Mouse (Mus musculus) embryonic facial prominence, embryonic 14.5 days (tissue): ENCODE measurements around the gene Camk2b. TPM values are rescaled to one million over a fixed set of nuclear protein-coding genes. Genes with fewer than 3 reads are reported as not detected.

Source experiments
- ATAC-seq: fragments of 200-750 bp; cut with Nextera tagmentation; 2 replicates; pipeline ENCODE4 v1.8.0; 2017; ENCODE audit warnings: low read depth, moderate number of reproducible peaks, moderate TSS enrichment
- DNase-seq: peaks from one replicate; pipeline ENCODE4 v3.0.0-alpha.2; 2015; ENCODE audit warnings: low spot score
- H3K27ac ChIP-seq: fragments of 300-500 bp; sonication (generic); replicated peaks from 2 replicates; pipeline ENCODE4 v1.5.1; 2014; ENCODE audit warnings: low read depth, mild to moderate bottlenecking, low read length, moderate library complexity
- H3K27me3 ChIP-seq: fragments of 300-500 bp; sonication (generic); replicated peaks from 2 replicates; pipeline ENCODE4 v1.6.1; 2014; ENCODE audit warnings: low read length; ENCODE audit not compliant: control insufficient read depth, insufficient read depth
- H3K36me3 ChIP-seq: fragments of 300-500 bp; sonication (generic); 2 replicates; pipeline ENCODE4 v1.6.1; 2014; ENCODE audit warnings: low read length, mixed read lengths; ENCODE audit not compliant: control insufficient read depth, insufficient read depth
- H3K4me1 ChIP-seq: fragments of 300-500 bp; sonication (generic); 2 replicates; pipeline ENCODE4 v1.6.1; 2014; ENCODE audit warnings: antibody characterized with exemption, low read length; ENCODE audit not compliant: control insufficient read depth, insufficient read depth
- H3K4me2 ChIP-seq: fragments of 300-500 bp; sonication (generic); 2 replicates; pipeline ENCODE4 v1.6.1; 2014; ENCODE audit warnings: low read depth, mild to moderate bottlenecking, low read length, moderate library complexity, mixed read lengths
- H3K4me3 ChIP-seq: fragments of 300-500 bp; sonication (generic); 2 replicates; pipeline ENCODE4 v1.5.1; 2014; ENCODE audit warnings: low read depth, mild to moderate bottlenecking, low read length
- H3K9ac ChIP-seq: fragments of 300-500 bp; sonication (generic); 2 replicates; pipeline ENCODE4 v1.6.1; 2014; ENCODE audit warnings: low read depth, mild to moderate bottlenecking, low read length, moderate library complexity, mixed read lengths
- H3K9me3 ChIP-seq: fragments of 300-500 bp; sonication (generic); 2 replicates; pipeline ENCODE4 v1.6.1; 2016; ENCODE audit warnings: low read length; ENCODE audit not compliant: control insufficient read depth
- WGBS: fragments of 180-500 bp; shearing (Covaris S2); extraction: QIAGEN DNeasy Blood & Tissue Kit; methylation state at CpG from one replicate; pipeline ENCODE4 v1.1.7; 2014; 5-methylcytosine and 5-hydroxymethylcytosine counted together
- polyA plus RNA-seq: library from polyadenylated mRNA; unstranded; fragments of >200 nt; fragmentation: Nextera tagmentation; extraction: Ambion mirVana; gene quantifications from 2 replicates; pipeline ENCODE4 v1.2.1, GENCODE M21; 2014

Camk2b gene
- polyA plus RNA-seq, 1 experiment from 2014 or later: 9.2 TPM

DNA sequence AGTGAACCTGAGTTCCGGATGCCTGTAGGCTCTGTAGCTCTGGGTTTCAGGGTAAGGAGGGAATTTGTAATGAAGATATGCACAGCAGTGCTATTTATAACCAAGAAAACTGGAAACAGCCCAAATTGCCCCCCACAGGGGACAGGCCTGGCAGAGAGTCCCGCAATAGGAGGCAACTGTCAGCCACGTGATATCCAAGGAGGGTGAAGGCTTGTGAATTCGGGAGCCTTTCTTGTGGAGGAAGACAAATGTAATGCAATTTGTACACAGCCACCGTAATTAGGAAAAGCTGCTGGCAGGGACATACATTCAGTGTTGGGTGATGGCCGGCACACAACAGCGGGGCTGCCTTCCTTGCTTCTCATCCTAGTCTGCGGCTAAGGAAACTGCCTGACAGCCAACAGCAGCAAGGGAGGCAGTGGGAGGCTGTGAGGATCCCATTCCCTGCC lies 9.5 kb upstream of the Camk2b start:
- Histone ChIP-seq H3K36me3 (no peaks in the 10 kb centered on the region), H3K4me2 (no peak overlapping the region), H3K27me3 (peaks cover 5% of the 10 kb centered on the region), H3K27ac (no peak overlapping the region), H3K4me3 (no peak overlapping the region), H3K9ac (no peak overlapping the region), H3K9me3 (no peaks in the 10 kb centered on the region), H3K4me1 (no peaks in the 10 kb centered on the region)
- peak; percentile 58 for DNase-seq
- peak; percentile 62 for ATAC-seq
- 26% methylated on average over 8 of the region's 8 CpGs for WGBS

DNA sequence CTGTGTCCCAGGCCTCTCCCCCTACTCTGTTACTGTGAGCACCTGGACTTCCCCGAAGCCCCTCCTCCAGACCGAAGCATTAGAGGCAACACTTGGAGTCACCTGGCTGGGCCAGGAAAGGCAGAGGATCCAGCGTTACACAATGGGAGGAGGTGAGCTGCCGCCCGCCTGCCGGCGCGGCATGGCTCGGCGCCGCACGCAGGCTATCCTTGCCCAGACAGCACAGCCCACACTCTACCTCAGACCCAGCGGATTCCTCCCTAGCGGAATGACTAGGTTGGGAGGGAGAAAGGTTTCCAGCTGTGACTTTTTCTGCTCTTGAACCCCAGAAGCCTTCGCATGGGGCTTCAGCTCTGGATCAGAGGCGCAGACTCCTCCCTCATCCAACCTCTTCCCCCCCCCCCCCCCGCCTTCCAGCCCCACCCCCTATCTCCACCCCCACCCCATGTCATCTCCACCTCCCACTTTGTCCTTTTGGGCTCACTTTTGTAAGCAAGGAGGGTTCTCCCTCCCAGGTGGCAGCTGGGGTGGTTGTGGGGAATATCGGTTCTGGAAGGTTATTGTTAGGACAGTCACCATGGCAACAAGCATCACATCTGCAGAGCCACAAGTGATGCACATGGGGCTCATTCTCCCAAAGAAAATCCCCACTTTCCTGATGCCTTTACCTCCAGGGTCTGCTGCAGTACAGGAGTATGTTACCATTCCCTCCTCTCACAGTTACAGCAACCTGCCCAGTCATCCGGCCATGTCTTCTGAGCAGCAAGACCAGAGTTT lies 2.2 kb upstream of the Camk2b start:
- Histone ChIP-seq H3K4me2 (peak overlapping the region; percentile 36), H3K36me3 (no peaks in the 10 kb centered on the region), H3K9ac (0 out of 2 replicates have a peak overlapping the region, but pooled peaks have one; percentile 19), H3K9me3 (no peaks in the 10 kb centered on the region), H3K27ac (no peak overlapping the region), H3K27me3 (peaks cover 67% of the 10 kb centered on the region), H3K4me1 (peaks cover 5% of the 10 kb centered on the region; the same call in 1 of the 2 replicates), H3K4me3 (no peak overlapping the region)
- peak; percentile 48 for DNase-seq
- ATAC-seq: no peak
- 5% methylated on average over 16 of the region's 19 CpGs for WGBS

- WGBS: 37% methylated on average over 9 of the region's 9 CpGs
- no peak for ATAC-seq
Observed at GRCm38 (mm10) chr11:6067160-6067559, 998 bp upstream of the Camk2b start.

GRCm38 (mm10) chr11:6065551-6066121 lies 526 bp downstream of the Camk2b start:
- DNase-seq: peak; percentile 16

More at GRCm38 (mm10) chr11:6067160-6067559, 998 bp upstream of the Camk2b start:
- Histone ChIP-seq H3K27ac (no peak overlapping the region), H3K9me3 (no peaks in the 10 kb centered on the region), H3K27me3 (peaks cover 78% of the 10 kb centered on the region), H3K4me1 (peaks cover 5% of the 10 kb centered on the region; the same call in 1 of the 2 replicates), H3K9ac (no peak overlapping the region), H3K4me3 (no peak overlapping the region), H3K36me3 (no peaks in the 10 kb centered on the region), H3K4me2 (no peak overlapping the region)
- no peak for DNase-seq

DNA sequence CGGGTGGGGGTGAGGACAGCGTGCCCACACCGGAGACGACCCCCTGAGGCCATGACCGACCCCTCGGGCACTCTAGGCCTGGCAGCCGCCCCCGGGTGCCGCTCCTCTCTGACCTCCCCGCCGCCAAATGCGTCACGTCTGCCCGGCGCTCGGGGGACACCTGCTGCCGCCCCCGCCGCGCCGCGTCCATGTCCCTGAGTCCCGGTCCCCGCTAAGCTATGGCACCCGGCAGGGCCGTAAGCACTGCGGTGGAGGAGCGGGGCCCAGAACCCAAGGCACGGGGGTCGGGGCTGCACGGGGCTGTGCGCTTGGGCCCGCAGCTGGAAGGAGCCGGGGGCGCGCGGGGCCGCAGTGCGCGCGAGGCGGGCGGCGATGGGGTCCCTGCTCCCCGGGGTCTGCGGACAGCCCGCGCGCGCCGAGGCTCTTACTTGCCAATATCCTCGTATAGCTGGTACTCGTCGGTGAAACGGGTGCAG lies 1.1 kb downstream of the Camk2b start:
- Histone ChIP-seq H3K36me3 (no peaks in the 10 kb centered on the region), H3K4me3 (peak overlapping the region; percentile 58), H3K9me3 (no peaks in the 10 kb centered on the region), H3K4me1 (peaks cover 5% of the 10 kb centered on the region; the same call in 1 of the 2 replicates), H3K4me2 (peak overlapping the region; percentile 96), H3K9ac (peak overlapping the region; percentile 42), H3K27me3 (peaks cover 80% of the 10 kb centered on the region), H3K27ac (no peak overlapping the region)
- WGBS: 0% methylated on average over 5 of the region's 55 CpGs
- DNase-seq (no peak), ATAC-seq (peak; percentile 51)

More at GRCm38 (mm10) chr11:6065551-6066121, 526 bp downstream of the Camk2b start:
- Histone ChIP-seq H3K36me3 (no peaks in the 10 kb centered on the region), H3K4me1 (peaks cover 5% of the 10 kb centered on the region; the same call in 1 of the 2 replicates), H3K27ac (no peak overlapping the region), H3K4me2 (peak overlapping the region; percentile 96), H3K27me3 (peaks cover 76% of the 10 kb centered on the region), H3K4me3 (peak overlapping the region; percentile 58), H3K9ac (peak overlapping the region; percentile 42), H3K9me3 (no peaks in the 10 kb centered on the region)
- ATAC-seq: peak; percentile 82
- 5% methylated on average over 7 of the region's 95 CpGs for WGBS

GRCm38 (mm10) chr11:6064215-6065045 lies 1.7 kb downstream of the Camk2b start:
- H3K9ac ChIP-seq: peak overlapping the region; percentile 42; the same call in 1 of the 2 replicates
- peak overlapping the region; percentile 58 for H3K4me3 ChIP-seq
- H3K9me3 ChIP-seq: no peaks in the 10 kb centered on the region
- H3K27me3 ChIP-seq: peaks cover 75% of the 10 kb centered on the region
- peaks cover 5% of the 10 kb centered on the region; the same call in 1 of the 2 replicates for H3K4me1 ChIP-seq
- no peak for ATAC-seq
- H3K27ac ChIP-seq: no peak overlapping the region
- no peaks in the 10 kb centered on the region for H3K36me3 ChIP-seq
- peak overlapping the region; percentile 96 for H3K4me2 ChIP-seq
- DNase-seq: no peak
- WGBS: 4% methylated on average over 29 of the region's 30 CpGs

DNA sequence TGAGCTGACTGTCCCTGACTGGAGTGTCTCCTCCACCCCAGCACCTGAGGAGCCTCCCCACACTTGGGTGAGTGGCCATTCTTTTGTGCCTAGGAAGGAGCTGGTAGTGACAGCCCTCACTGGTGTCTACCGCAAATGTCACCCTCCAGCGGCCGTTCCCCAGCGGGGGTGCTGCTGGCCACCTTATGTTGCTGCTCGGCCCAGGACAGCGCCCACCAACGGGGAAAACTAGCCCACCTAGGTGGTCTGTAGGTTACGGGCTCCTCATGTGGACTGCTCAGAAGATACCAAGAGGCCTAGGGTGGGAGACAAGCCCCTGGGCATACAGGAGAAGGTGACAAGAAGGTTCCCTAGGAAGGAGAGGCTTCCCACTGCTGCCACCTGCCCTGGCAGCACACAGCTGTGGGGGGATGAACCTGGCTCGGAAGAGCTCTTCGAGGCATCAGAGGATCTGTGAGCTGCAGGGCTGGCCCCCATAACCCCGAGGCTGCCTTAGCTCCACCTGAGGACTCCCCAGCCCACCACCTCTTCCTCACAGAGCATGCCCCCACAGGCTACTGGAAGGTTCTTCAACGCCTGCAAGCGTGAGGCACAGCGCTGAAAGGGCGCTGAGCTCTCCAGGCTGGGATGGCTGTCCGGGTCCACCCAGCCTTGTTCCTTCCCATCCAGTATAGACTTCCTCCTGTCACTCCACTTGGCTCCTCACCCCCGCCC lies 2.5 kb downstream of the Camk2b start:
- DNase-seq: no peak

More for the DNA sequence above, 2.5 kb downstream of the Camk2b start:
- no peak for ATAC-seq
- Histone ChIP-seq H3K4me3 (no peak overlapping the region), H3K4me2 (peak overlapping the region; percentile 96; the same call in 1 of the 2 replicates), H3K27ac (no peak overlapping the region), H3K9me3 (no peaks in the 10 kb centered on the region), H3K27me3 (peaks cover 69% of the 10 kb centered on the region), H3K36me3 (no peaks in the 10 kb centered on the region), H3K9ac (no peak overlapping the region), H3K4me1 (peaks cover 5% of the 10 kb centered on the region; the same call in 1 of the 2 replicates)
- 38% methylated on average over 17 of the region's 17 CpGs for WGBS
